Mouse (Mus musculus) MEL-GATA-1-ER (cell line): ENCODE data around the gene Myo10.

Experiments
- DNase-seq: peaks from one replicate; pipeline ENCODE4 v3.0.0-alpha.2; 2012; ENCODE audit warnings: low read depth; ENCODE audit errors: extremely low read depth

The Myo10 gene

DNA sequence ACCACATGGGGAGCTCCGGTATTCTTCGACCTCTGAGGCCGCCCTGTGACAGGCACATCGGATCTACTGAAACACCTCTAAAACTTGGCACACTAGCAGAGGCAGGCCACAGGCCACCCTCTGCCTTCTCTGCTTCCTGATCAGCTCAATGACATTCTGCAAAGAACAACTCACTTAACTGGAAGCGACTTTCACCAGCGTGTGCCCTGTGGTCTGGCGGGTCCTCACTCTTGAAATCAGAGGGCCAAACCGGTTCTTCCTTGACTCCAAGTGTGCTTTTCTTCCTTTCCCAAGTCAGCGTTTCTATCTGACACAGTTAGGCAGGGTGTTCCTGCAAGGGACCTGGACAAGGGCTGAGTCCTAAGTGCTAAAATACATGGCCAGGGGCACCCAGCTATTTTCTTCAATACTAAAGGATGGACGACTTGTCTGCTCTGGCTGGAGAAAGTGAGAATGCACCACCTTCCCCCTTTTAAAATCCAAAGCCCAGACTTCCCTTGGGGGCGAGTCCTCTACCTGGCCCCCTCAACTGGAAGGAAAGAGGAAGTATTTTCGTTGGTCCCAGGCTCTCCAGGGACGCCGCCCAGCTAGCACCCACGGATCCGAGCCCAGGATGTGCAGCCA lies 220.2 kb downstream of the Myo10 start:
- no peak for DNase-seq

DNA sequence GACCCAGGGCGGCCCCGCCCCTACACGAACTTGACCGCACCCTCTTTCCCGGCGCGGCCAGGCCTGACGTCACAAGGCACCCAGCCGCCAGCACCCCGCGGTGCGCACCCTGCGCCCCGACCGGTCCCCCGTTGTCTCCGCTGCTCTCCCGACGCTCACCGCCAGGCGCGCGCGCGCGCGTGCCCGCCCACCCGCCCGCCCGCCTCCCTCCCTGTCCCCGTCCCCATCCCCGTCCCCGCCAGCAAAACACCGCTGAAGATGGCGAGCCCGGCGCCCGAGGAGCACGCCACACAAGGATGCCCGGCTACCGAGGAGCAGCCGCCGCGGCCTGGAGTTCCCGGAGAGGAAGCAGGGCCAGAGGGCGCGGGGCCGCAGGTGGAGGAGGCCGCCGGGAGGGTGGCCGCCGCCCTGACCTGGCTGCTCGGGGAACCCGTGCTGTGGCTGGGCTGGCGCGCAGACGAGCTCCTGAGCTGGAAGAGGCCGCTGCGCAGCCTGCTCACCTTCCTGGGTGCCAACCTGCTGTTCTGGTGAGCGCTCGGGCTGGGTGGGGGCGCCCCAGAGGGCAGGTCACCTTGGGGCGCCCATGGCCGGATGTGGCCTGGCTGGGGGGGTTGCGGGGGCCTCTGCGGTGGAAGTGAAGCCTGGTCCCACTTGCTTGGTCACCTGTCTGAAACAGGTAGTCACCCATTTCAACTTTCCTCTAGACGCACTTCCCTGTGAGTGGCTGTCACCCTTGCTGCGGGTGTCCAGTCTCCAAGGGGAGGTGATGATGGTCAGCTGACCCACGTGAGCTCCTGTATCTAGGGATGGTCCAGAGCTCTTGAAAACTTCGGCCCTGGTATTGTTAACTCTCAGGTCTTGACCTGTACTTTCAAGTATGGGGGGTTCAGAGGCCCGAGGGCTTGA lies 221.0 kb downstream of the Myo10 start, which contains the start of gene Retreg1:
Retreg1 (plus strand) TSS at position 95 of the 906 bp plus-strand sequence.
- DNase-seq, result no peak

DNA sequence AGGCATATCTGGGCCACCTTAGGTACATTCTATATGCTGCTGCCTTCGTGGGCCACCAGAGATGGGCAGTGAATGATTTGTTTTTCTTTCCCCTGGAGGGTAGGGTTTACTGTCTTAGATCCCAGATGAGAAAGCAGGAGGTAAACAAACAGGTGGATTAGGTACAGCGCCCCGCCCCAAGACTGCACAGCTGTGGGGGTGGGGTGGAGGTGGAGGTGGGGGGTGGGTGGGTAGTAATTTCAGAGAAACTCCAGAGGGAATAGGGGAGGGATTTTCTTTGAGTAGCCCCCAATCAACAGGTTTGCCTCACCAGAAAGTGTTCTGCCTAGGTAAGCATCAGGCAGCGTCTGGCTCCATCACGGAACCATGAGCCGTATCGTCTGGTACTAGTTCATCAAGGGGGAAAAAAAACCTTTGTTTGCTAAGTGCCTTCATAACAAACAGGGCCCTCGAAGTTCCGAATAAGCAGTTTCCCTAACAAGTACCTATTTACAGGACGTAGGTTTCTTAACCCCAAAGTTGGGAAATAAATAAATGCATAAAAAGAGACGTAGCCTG lies 221.8 kb downstream of the Myo10 start:
- no peak for DNase-seq

DNA sequence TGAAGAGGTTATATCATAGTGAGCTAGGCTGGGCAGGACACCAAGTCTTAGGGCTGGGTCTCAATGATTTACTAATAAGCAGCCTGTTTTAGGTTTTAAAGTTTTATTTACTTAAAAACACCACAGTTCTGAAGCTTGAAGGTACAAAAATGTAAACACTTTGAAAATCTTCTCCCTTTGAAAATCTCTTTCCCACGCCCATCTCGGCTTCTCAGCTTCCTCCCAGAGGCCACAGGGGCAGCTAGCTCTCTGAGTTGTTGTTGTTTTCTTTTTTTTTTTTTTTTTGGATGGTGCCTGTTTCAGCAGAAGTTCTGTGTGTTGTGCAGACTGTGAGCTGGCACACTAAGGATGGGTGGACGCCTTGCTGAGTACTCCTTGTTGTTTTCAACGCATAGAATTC lies 222.4 kb downstream of the Myo10 start:
- no peak for DNase-seq

DNA sequence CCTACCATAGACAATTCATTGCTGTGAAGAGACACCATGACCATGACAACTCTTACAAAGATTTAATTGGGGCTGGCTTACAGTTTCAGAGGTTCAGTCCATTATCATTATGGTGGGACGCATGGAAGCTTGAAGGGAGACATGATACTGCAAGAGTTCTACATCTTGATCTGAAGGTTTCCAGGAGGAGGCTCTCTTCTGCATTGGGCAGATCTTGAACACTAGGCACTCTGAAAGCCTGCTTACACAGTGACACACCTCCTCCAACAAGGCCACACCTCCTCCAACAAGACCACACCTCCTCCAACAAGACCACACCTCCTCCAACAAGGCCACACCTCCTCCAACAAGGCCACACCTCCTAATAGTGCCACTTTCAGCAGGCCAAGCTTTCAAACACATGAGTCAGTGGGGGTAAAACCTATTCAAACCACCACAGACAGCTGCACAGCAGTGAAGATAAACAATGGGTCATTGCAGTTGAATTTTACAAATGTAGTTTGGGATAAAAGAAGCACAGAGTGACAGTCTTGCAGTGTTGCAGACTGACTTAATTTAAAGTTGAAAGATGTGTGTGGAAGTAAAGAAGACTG lies 225.3 kb downstream of the Myo10 start:
- no peak for DNase-seq

DNA sequence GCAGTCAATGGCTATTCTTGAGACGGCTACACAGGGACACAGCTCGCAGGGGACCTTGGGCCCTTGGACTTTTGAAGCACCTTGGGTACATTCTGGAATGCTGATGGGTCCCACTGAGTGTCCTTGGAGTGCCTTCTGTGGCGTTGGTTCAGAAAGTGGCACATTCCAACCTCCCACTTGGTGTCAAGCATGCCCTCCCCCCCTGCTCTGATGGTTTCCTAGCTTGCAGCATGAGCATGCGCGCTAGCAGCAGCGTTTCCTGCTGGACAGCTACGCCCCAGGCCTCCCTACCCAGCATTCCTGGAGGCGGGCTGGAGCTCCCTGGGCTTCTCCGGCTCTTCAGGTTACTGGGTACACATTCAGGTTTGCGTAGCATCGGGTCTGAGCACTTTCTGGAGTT lies 228.2 kb downstream of the Myo10 start:
- no peak for DNase-seq

DNA sequence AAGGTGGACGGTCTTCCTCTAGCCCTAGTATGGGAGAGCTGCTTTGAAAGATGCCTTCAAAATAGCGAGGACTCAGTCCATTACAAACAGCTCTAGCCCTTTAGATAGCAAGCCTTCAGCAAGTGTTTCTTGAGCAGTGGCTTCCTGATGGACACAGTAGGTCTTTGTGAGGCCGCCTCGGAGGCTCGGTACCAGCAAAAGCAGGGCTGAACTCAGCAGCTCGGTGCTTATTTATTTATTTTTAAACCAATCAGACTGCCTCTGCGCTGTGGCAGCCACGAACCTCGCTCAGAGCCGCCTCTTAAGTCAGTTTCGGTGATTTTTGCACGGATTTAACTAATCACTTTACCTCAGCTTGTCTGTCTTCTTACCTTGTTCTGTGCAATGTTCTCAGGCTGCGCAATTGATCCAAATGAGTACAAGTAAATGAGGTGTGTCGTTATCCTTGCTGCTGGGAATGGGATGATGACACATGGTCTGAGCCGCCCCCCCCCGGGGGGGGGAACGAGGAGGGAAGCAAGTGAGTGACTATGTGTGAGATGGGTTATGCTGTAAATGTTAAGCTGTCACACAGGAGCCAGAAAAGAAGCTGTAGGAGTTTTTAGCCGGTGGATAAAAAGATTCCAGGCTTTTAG lies 232.1 kb downstream of the Myo10 start:
- no peak for DNase-seq

DNA sequence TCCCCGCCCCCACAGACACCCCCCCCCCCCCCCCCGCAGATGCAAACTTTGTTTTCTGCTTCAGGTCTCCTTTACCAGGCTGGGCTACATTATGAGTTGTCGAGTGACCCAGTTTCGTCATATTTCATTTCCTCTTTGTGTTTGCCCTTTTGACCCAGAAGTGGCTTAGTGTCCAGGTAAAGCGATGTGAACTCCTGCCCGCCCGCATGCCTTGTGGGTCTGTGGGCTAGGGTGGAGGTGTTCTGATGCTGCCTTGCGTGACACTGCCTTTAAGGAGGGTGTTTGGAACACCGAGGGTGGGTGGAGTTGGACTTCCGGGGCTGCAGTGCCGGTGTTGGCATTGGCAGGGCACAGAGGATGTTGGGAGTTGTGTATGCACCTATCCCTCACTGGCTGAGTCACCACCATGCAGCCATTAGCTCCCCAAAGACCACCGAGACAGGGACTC lies 236.3 kb downstream of the Myo10 start:
- no peak for DNase-seq

DNA sequence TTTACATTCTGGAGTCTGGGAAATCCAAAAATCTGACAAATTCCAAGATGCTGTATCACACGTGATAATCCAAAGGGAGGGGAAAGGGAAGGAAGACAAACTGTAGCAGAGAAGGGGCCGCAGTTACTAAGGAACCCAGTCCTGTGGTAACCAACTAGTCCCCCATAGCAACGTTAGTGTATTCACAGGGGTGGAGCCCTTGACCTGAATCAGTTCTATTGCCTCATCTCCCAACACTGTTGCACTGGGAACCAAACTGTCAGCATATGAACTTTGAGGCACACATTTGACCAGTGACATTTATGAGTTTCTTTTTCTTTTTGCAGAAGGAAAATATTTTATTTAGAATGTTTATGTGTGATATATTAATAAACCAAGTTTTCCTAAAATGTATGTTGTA lies 237.1 kb downstream of the Myo10 start:
- no peak for DNase-seq

DNA sequence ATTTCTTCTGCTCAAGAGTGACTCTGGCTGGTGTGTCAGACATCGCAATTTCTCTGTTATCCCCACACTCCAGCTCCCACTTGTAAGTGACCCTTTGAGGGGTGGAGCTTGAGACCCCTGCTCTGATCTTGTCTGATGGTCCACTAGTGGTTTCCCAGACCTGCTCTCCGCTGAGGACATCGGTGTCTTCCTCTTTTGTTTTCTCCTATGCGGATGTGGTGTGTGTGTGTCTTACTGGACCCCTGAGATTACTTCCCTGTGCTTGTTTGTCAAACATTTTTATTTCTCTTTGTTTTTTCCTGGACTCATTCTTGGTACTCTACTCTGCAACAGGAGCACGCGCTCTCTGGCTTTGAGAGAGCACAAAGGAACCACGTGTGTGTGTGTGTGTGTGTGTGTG lies 239.6 kb downstream of the Myo10 start:
- no peak for DNase-seq
